Mouse (Mus musculus): Measurements from ENCODE around the gene Abtb1. TPM values are rescaled to one million over a fixed set of nuclear protein-coding genes. Genes with fewer than 3 reads are reported as not detected.
A peak's percentile ranks its signal among the peaks of the same experiment; 100 is the strongest.

Gene Abtb1
- polyA plus RNA-seq, 1 experiment: 239 TPM

GRCm38 (mm10) chr6:88871546-88871945, 29.8 kb upstream of the Abtb1 start:
- no peaks in the 10 kb centered on the region for H3K36me3 ChIP-seq (ENCODE audit: control insufficient read depth, insufficient read depth, low read length)
- no peak overlapping the region for H3K27ac ChIP-seq (ENCODE audit: control insufficient read depth, insufficient read depth, low read length)
- no peak overlapping the region for H3K4me3 ChIP-seq (ENCODE audit: control insufficient read depth, insufficient read depth, low read length)
- H3K27me3 ChIP-seq (ENCODE audit: control insufficient read depth, insufficient read depth, low read length): peaks cover 3% of the 10 kb centered on the region; the same call in 1 of the 2 replicates
- DNase-seq: no peak
- peaks cover 22% of the 10 kb centered on the region for H3K4me1 ChIP-seq (replicated peaks; ENCODE audit: control insufficient read depth, insufficient read depth, low read length)
- TF ChIP-seq CTCF (IDR thresholded peaks at IDR 0.05; ENCODE audit: borderline replicate concordance, control insufficient read depth, extremely low read depth, insufficient read depth, low read length, poor library complexity) (no peak), POLR2A (IDR thresholded peaks at IDR 0.05; ENCODE audit: control insufficient read depth, extremely low read depth, insufficient read depth, low read length, poor library complexity) (no peak)
- WGBS: 85% methylated on average over 8 of the region's 8 CpGs

- Histone ChIP-seq H3K27me3 (ENCODE audit: control insufficient read depth, insufficient read depth, low read length) (peaks cover 3% of the 10 kb centered on the region; the same call in 1 of the 2 replicates), H3K4me1 (replicated peaks; ENCODE audit: control insufficient read depth, insufficient read depth, low read length) (peaks cover 22% of the 10 kb centered on the region), H3K4me3 (ENCODE audit: control insufficient read depth, insufficient read depth, low read length) (no peak overlapping the region), H3K27ac (ENCODE audit: control insufficient read depth, insufficient read depth, low read length) (no peak overlapping the region), H3K36me3 (ENCODE audit: control insufficient read depth, insufficient read depth, low read length) (no peaks in the 10 kb centered on the region)
- 85% methylated on average over 4 of the region's 4 CpGs for WGBS
- no peak for TF ChIP-seq POLR2A (IDR thresholded peaks at IDR 0.05; ENCODE audit: control insufficient read depth, extremely low read depth, insufficient read depth, low read length, poor library complexity)
- no peak for TF ChIP-seq CTCF (IDR thresholded peaks at IDR 0.05; ENCODE audit: borderline replicate concordance, control insufficient read depth, extremely low read depth, insufficient read depth, low read length, poor library complexity)
- no peak for DNase-seq
These were observed 28.8 kb upstream of the Abtb1 start for GRCm38 (mm10) chr6:88870594-88870993.

GRCm38 (mm10) chr6:88869459-88869858, 27.7 kb upstream of the Abtb1 start:
- no peaks in the 10 kb centered on the region for H3K36me3 ChIP-seq (ENCODE audit: control insufficient read depth, insufficient read depth, low read length)
- 92% methylated on average over 7 of the region's 7 CpGs for WGBS
- TF ChIP-seq CTCF (IDR thresholded peaks at IDR 0.05; ENCODE audit: borderline replicate concordance, control insufficient read depth, extremely low read depth, insufficient read depth, low read length, poor library complexity): no peak
- DNase-seq: no peak
- no peak overlapping the region for H3K27ac ChIP-seq (ENCODE audit: control insufficient read depth, insufficient read depth, low read length)
- no peak overlapping the region for H3K4me3 ChIP-seq (ENCODE audit: control insufficient read depth, insufficient read depth, low read length)
- peaks cover 17% of the 10 kb centered on the region for H3K4me1 ChIP-seq (replicated peaks; ENCODE audit: control insufficient read depth, insufficient read depth, low read length)
- peaks cover 3% of the 10 kb centered on the region; the same call in 1 of the 2 replicates for H3K27me3 ChIP-seq (ENCODE audit: control insufficient read depth, insufficient read depth, low read length)

GRCm38 (mm10) chr6:88865704-88866103, 23.9 kb upstream of the Abtb1 start:
- 86% methylated on average over 7 of the region's 7 CpGs for WGBS
- TF ChIP-seq POLR2A (IDR thresholded peaks at IDR 0.05; ENCODE audit: control insufficient read depth, extremely low read depth, insufficient read depth, low read length, poor library complexity): no peak
- no peak for TF ChIP-seq CTCF (IDR thresholded peaks at IDR 0.05; ENCODE audit: borderline replicate concordance, control insufficient read depth, extremely low read depth, insufficient read depth, low read length, poor library complexity)
- no peak overlapping the region for H3K27ac ChIP-seq (ENCODE audit: control insufficient read depth, insufficient read depth, low read length)
- H3K4me1 ChIP-seq (replicated peaks; ENCODE audit: control insufficient read depth, insufficient read depth, low read length): no peaks in the 10 kb centered on the region
- no peak for DNase-seq
- H3K4me3 ChIP-seq (ENCODE audit: control insufficient read depth, insufficient read depth, low read length): no peak overlapping the region
- no peaks in the 10 kb centered on the region for H3K36me3 ChIP-seq (ENCODE audit: control insufficient read depth, insufficient read depth, low read length)
- H3K27me3 ChIP-seq (ENCODE audit: control insufficient read depth, insufficient read depth, low read length): no peaks in the 10 kb centered on the region

- H3K4me3 ChIP-seq (ENCODE audit: control insufficient read depth, insufficient read depth, low read length): no peak overlapping the region
- H3K36me3 ChIP-seq (ENCODE audit: control insufficient read depth, insufficient read depth, low read length): no peaks in the 10 kb centered on the region
- TF ChIP-seq CTCF (IDR thresholded peaks at IDR 0.05; ENCODE audit: borderline replicate concordance, control insufficient read depth, extremely low read depth, insufficient read depth, low read length, poor library complexity) (0 out of 2 replicates have a peak, but pooled peaks have one; percentile 34), POLR2A (IDR thresholded peaks at IDR 0.05; ENCODE audit: control insufficient read depth, extremely low read depth, insufficient read depth, low read length, poor library complexity) (no peak)
- WGBS: 30% methylated on average over 2 of the region's 2 CpGs
- DNase-seq: peak; percentile 43
- H3K27me3 ChIP-seq (ENCODE audit: control insufficient read depth, insufficient read depth, low read length): no peaks in the 10 kb centered on the region
- no peaks in the 10 kb centered on the region for H3K4me1 ChIP-seq (replicated peaks; ENCODE audit: control insufficient read depth, insufficient read depth, low read length)
- H3K27ac ChIP-seq (ENCODE audit: control insufficient read depth, insufficient read depth, low read length): no peak overlapping the region
These were observed 19.1 kb upstream of the Abtb1 start for GRCm38 (mm10) chr6:88860914-88861313.

- WGBS: 89% methylated on average over 7 of the region's 7 CpGs
These were observed 16.6 kb upstream of the Abtb1 start for GRCm38 (mm10) chr6:88858341-88858740.

GRCm38 (mm10) chr6:88857830-88858229, 16.0 kb upstream of the Abtb1 start:
- no peak overlapping the region for H3K27ac ChIP-seq (ENCODE audit: control insufficient read depth, insufficient read depth, low read length)
- DNase-seq: no peak
- H3K4me1 ChIP-seq (replicated peaks; ENCODE audit: control insufficient read depth, insufficient read depth, low read length): no peaks in the 10 kb centered on the region
- WGBS: 93% methylated on average over 6 of the region's 6 CpGs
- no peaks in the 10 kb centered on the region for H3K36me3 ChIP-seq (ENCODE audit: control insufficient read depth, insufficient read depth, low read length)
- no peak for TF ChIP-seq POLR2A (IDR thresholded peaks at IDR 0.05; ENCODE audit: control insufficient read depth, extremely low read depth, insufficient read depth, low read length, poor library complexity)
- no peak for TF ChIP-seq CTCF (IDR thresholded peaks at IDR 0.05; ENCODE audit: borderline replicate concordance, control insufficient read depth, extremely low read depth, insufficient read depth, low read length, poor library complexity)
- H3K27me3 ChIP-seq (ENCODE audit: control insufficient read depth, insufficient read depth, low read length): no peaks in the 10 kb centered on the region
- no peak overlapping the region for H3K4me3 ChIP-seq (ENCODE audit: control insufficient read depth, insufficient read depth, low read length)

More at GRCm38 (mm10) chr6:88858341-88858740, 16.6 kb upstream of the Abtb1 start:
- Histone ChIP-seq H3K4me3 (ENCODE audit: control insufficient read depth, insufficient read depth, low read length) (no peak overlapping the region), H3K27ac (ENCODE audit: control insufficient read depth, insufficient read depth, low read length) (no peak overlapping the region), H3K4me1 (replicated peaks; ENCODE audit: control insufficient read depth, insufficient read depth, low read length) (no peaks in the 10 kb centered on the region), H3K27me3 (ENCODE audit: control insufficient read depth, insufficient read depth, low read length) (no peaks in the 10 kb centered on the region), H3K36me3 (ENCODE audit: control insufficient read depth, insufficient read depth, low read length) (no peaks in the 10 kb centered on the region)
- TF ChIP-seq POLR2A (IDR thresholded peaks at IDR 0.05; ENCODE audit: control insufficient read depth, extremely low read depth, insufficient read depth, low read length, poor library complexity) (no peak), CTCF (IDR thresholded peaks at IDR 0.05; ENCODE audit: borderline replicate concordance, control insufficient read depth, extremely low read depth, insufficient read depth, low read length, poor library complexity) (no peak)
- DNase-seq: no peak

Data from thymus, adult 2 months (tissue).